Mouse (Mus musculus) midbrain, embryonic 11.5 days (tissue): ENCODE results near the gene Ikzf3. TPM values are rescaled to one million over a fixed set of nuclear protein-coding genes. Genes with fewer than 3 reads are reported as not detected.

Source experiments
- ATAC-seq: fragments of 200-750 bp; cut with Nextera tagmentation; 2 replicates; pipeline ENCODE4 v1.8.0; 2017; ENCODE audit warnings: moderate TSS enrichment, moderate library complexity; ENCODE audit not compliant: low FRiP score
- DNase-seq: peaks from one replicate; pipeline ENCODE4 v3.0.0; 2015; ENCODE audit warnings: low spot score; ENCODE audit errors: missing footprints
- H3K27ac ChIP-seq: fragments of 300-500 bp; sonication (generic); 2 replicates; pipeline ENCODE4 v1.5.1; 2014; ENCODE audit warnings: low read depth, low read length
- H3K27me3 ChIP-seq: fragments of 300-500 bp; sonication (generic); 2 replicates; pipeline ENCODE4 v1.6.1; 2014; ENCODE audit warnings: mild to moderate bottlenecking, low read length, moderate library complexity, mixed read lengths; ENCODE audit not compliant: control insufficient read depth, insufficient read depth
- H3K36me3 ChIP-seq: fragments of 300-500 bp; sonication (generic); 2 replicates; pipeline ENCODE4 v1.6.1; 2014; ENCODE audit warnings: mild to moderate bottlenecking, low read length, moderate library complexity, mixed read lengths; ENCODE audit not compliant: control insufficient read depth, insufficient read depth
- H3K4me1 ChIP-seq: fragments of 300-500 bp; sonication (generic); 2 replicates; pipeline ENCODE4 v1.6.1; 2014; ENCODE audit warnings: low read length; ENCODE audit not compliant: control insufficient read depth, insufficient read depth
- H3K4me2 ChIP-seq: fragments of 300-500 bp; sonication (generic); 2 replicates; pipeline ENCODE4 v1.6.1; 2014; ENCODE audit warnings: mild to moderate bottlenecking, moderate library complexity
- H3K4me3 ChIP-seq: fragments of 300-500 bp; sonication (generic); 2 replicates; pipeline ENCODE4 v1.5.1; 2014; ENCODE audit warnings: low read depth, low read length
- H3K9ac ChIP-seq: fragments of 300-500 bp; sonication (generic); 2 replicates; pipeline ENCODE4 v1.6.1; 2014; ENCODE audit warnings: low read length
- H3K9me3 ChIP-seq: fragments of 300-500 bp; sonication (generic); 2 replicates; pipeline ENCODE4 v1.6.1; 2016; ENCODE audit warnings: low read length; ENCODE audit not compliant: control insufficient read depth
- WGBS: fragments of 180-500 bp; shearing (Covaris S2); extraction: QIAGEN DNeasy Blood & Tissue Kit; methylation state at CpG from one replicate; pipeline ENCODE4 v1.1.7; 2014; 5-methylcytosine and 5-hydroxymethylcytosine counted together
- polyA plus RNA-seq: library from polyadenylated mRNA; unstranded; fragments of >200 nt; fragmentation: Nextera tagmentation; extraction: Ambion mirVana; gene quantifications from 2 replicates; pipeline ENCODE4 v1.2.1, GENCODE M21; 2014

The Ikzf3 gene
- polyA plus RNA-seq, 1 experiment from 2014 or later, result 0.18 TPM

GRCm38 (mm10) chr11:98459860-98460259, 86.0 kb downstream of the Ikzf3 start:
- no peak overlapping the region for H3K9ac ChIP-seq
- H3K9me3 ChIP-seq, result no peaks in the 10 kb centered on the region
- H3K4me3 ChIP-seq, result no peak overlapping the region
- H3K36me3 ChIP-seq, result no peaks in the 10 kb centered on the region
- 0 out of 2 replicates have a peak, but pooled peaks cover 2% of the 10 kb centered on the region for H3K4me1 ChIP-seq
- H3K27me3 ChIP-seq, result peaks cover 25% of the 10 kb centered on the region
- ATAC-seq, result no peak
- no peak for DNase-seq
- 78% methylated on average over 9 of the region's 9 CpGs for WGBS
- no peak overlapping the region for H3K27ac ChIP-seq
- H3K4me2 ChIP-seq, result no peak overlapping the region

DNA sequence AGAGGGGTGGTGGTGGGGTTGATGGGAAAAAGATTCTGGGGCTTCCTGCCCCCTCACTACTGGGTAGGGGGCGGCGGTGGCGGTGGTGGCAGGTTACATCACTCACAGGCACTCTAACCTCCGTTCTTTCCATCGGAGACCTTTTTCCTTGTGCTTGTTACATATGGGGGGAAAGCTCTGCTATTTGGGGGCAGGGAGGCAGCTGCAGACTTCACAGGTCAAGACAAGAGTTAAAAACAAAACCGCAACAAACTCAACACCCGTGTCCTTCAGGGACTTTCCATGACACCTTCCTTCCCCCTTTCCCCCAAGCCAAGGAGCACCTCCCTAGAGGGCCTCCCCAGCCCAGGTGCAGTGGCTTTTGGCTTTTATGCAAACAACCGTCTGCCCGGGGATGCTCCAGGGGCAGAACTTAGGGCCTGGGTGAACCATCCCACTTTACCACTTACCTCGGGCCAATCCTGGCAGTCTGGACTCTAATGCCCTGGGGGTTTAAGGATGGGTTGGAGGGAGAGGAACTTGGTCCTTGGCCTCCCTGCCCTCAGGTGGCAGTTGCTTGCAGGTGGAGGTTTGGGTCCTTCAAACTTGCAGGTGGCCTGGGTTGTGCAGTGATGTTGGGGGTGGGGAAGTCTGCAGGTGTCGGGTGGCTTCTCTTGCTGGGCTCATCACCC, 86.6 kb downstream of the Ikzf3 start:
- ATAC-seq (no peak), DNase-seq (no peak)
- H3K4me2 ChIP-seq, result no peak overlapping the region
- peaks cover 25% of the 10 kb centered on the region for H3K27me3 ChIP-seq
- H3K27ac ChIP-seq, result no peak overlapping the region
- H3K9me3 ChIP-seq, result no peaks in the 10 kb centered on the region
- no peaks in the 10 kb centered on the region for H3K36me3 ChIP-seq
- H3K9ac ChIP-seq, result no peak overlapping the region
- H3K4me1 ChIP-seq, result 0 out of 2 replicates have a peak, but pooled peaks cover 2% of the 10 kb centered on the region
- H3K4me3 ChIP-seq, result no peak overlapping the region
- WGBS, result 24% methylated on average over 11 of the region's 11 CpGs

DNA sequence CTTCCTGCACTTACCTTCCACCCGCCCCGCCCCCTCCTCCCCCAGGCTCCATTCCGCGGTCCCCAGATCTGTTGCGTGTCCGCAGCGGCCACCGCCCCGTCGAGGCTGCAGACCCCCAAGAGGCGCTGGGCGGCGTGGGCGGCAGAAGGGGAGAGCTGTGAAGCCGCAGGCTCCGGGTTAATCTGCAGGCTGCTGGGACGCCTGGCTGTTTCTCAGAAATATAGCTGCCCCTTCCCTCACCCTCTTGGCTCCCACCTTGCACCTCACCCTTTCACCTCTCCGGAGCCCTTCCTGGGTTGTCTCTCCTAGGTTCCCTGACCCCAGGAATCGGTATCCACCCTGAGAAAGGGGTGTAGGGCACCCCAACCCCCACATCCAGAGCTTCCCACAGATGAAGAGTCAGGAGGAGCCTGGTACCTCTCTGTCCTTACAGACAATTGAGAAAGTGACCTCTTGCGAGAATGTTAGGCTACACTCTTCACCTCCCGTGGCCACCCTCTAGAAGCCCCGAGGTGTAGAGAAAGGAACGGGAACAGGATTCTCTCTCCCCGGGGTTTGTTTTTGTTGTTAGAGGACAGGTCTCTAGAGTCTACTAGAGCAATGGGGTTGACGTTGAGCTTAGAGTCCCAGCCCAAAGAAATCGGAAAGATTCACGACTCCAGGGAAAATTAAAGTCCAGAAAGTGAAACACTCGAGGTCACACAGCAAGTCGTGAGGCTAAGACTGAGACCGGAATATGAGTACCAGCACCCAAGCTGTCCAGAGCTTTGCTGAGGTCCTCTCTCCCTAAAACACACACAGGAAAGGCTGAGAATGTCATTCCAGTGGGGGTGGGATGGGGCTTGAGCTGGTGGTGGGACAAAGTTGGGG, 87.5 kb downstream of the Ikzf3 start:
- no peak; the same call in 1 of the 2 replicates for ATAC-seq
- 0 out of 2 replicates have a peak, but pooled peaks cover 2% of the 10 kb centered on the region for H3K4me1 ChIP-seq
- peaks cover 25% of the 10 kb centered on the region for H3K27me3 ChIP-seq
- no peak overlapping the region for H3K27ac ChIP-seq
- peak overlapping the region; percentile 72 for H3K4me2 ChIP-seq
- H3K9ac ChIP-seq, result peak overlapping the region; percentile 61
- no peaks in the 10 kb centered on the region for H3K9me3 ChIP-seq
- peak overlapping the region; percentile 48 for H3K4me3 ChIP-seq
- WGBS, result 5% methylated on average over 28 of the region's 30 CpGs
- DNase-seq, result peak; percentile 88
- H3K36me3 ChIP-seq, result no peaks in the 10 kb centered on the region

GRCm38 (mm10) chr11:98457367-98458120, 88.3 kb downstream of the Ikzf3 start:
- WGBS, result under 1% methylated on average over 46 of the region's 64 CpGs
- peak overlapping the region; percentile 61 for H3K9ac ChIP-seq
- H3K4me2 ChIP-seq, result peak overlapping the region; percentile 72
- peak; percentile 98 for DNase-seq
- peak overlapping the region; percentile 48 for H3K4me3 ChIP-seq
- no peaks in the 10 kb centered on the region for H3K9me3 ChIP-seq
- 0 out of 2 replicates have a peak, but pooled peaks cover 2% of the 10 kb centered on the region for H3K4me1 ChIP-seq
- peak; percentile 87 for ATAC-seq
- H3K27ac ChIP-seq, result no peak overlapping the region
- H3K36me3 ChIP-seq, result no peaks in the 10 kb centered on the region
- peaks cover 25% of the 10 kb centered on the region for H3K27me3 ChIP-seq

DNA sequence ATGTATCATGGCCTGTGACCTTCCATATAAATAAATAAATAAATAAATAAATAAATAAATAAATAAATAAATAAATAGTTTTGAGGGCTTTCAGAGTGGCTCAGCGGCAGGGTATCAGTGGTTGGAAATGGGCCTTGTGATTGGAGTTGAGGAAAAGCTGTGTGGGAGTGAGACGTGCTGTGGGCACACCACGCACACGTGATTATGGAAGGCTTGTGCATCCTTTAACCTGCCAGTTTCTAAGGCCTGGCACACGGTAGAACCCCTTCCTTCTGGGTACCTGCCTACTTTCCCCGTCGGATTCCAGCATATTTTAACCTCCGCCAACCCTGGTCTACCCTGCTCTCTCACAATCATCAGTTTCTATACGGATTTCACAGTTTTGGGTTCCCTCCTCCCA, 88.9 kb downstream of the Ikzf3 start:
- Histone ChIP-seq H3K4me3 (peak overlapping the region; percentile 48), H3K36me3 (no peaks in the 10 kb centered on the region), H3K9ac (peak overlapping the region; percentile 61), H3K4me2 (peak overlapping the region; percentile 72), H3K9me3 (no peaks in the 10 kb centered on the region), H3K4me1 (0 out of 2 replicates have a peak, but pooled peaks cover 2% of the 10 kb centered on the region), H3K27ac (no peak overlapping the region), H3K27me3 (peaks cover 25% of the 10 kb centered on the region)
- ATAC-seq (no peak; the same call in 1 of the 2 replicates), DNase-seq (no peak)
- WGBS, result 26% methylated on average over 9 of the region's 9 CpGs

DNA sequence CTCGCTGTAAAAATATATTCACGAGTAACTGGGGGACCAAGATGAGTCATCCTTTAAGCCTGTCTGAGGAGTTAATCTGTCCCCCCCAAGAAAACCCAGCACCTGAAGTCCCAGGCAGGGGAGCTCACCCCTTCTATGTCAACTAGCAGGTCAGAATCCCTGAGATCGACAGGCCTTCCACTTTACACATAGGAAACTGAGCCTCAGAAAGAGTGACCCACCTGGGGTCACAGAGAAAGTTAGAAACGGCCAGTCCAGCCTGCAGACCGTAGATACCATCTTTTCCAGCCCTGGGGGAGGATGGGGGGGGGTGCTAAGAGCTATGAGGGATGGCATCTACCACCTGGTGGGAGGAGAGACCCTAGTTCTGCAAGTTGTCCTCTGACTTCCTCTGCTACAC, 89.3 kb downstream of the Ikzf3 start:
- H3K27me3 ChIP-seq, result peaks cover 25% of the 10 kb centered on the region
- H3K4me1 ChIP-seq, result 0 out of 2 replicates have a peak, but pooled peaks cover 2% of the 10 kb centered on the region
- no peak overlapping the region for H3K27ac ChIP-seq
- H3K4me2 ChIP-seq, result no peak overlapping the region
- no peaks in the 10 kb centered on the region for H3K9me3 ChIP-seq
- no peak overlapping the region for H3K4me3 ChIP-seq
- WGBS, result 86% methylated on average over 5 of the region's 5 CpGs
- ATAC-seq (no peak), DNase-seq (no peak)
- H3K9ac ChIP-seq, result no peak overlapping the region
- no peaks in the 10 kb centered on the region for H3K36me3 ChIP-seq

GRCm38 (mm10) chr11:98455484-98455883, 90.3 kb downstream of the Ikzf3 start:
- Histone ChIP-seq H3K27me3 (peaks cover 25% of the 10 kb centered on the region), H3K4me2 (no peak overlapping the region), H3K9ac (no peak overlapping the region), H3K36me3 (no peaks in the 10 kb centered on the region), H3K4me3 (no peak overlapping the region), H3K9me3 (no peaks in the 10 kb centered on the region), H3K27ac (no peak overlapping the region), H3K4me1 (0 out of 2 replicates have a peak, but pooled peaks cover 2% of the 10 kb centered on the region)
- no peak for DNase-seq
- ATAC-seq, result no peak
- WGBS, result 89% methylated on average over 4 of the region's 4 CpGs

- Histone ChIP-seq H3K9me3 (no peaks in the 10 kb centered on the region), H3K4me1 (0 out of 2 replicates have a peak, but pooled peaks cover 2% of the 10 kb centered on the region), H3K36me3 (no peaks in the 10 kb centered on the region), H3K4me2 (no peak overlapping the region), H3K4me3 (no peak overlapping the region), H3K27ac (no peak overlapping the region), H3K27me3 (peaks cover 12% of the 10 kb centered on the region), H3K9ac (no peak overlapping the region)
- WGBS, result 91% methylated on average over 20 of the region's 20 CpGs
- DNase-seq, result no peak
- ATAC-seq, result no peak
These were observed 95.7 kb downstream of the Ikzf3 start for GRCm38 (mm10) chr11:98449921-98450771.
